Mouse (Mus musculus) brain, adult 2 months (tissue): ENCODE measurements around the gene Rtel1.

Experiments used
- DNase-seq: peaks from one replicate; pipeline ENCODE4 v3.0.0; 2011; ENCODE audit warnings: low read depth, low spot score

Rtel1 gene

GRCm38 (mm10) chr2:181390136-181390870, 70.8 kb downstream of the Rtel1 start:
- peak; percentile 89 for DNase-seq

DNA sequence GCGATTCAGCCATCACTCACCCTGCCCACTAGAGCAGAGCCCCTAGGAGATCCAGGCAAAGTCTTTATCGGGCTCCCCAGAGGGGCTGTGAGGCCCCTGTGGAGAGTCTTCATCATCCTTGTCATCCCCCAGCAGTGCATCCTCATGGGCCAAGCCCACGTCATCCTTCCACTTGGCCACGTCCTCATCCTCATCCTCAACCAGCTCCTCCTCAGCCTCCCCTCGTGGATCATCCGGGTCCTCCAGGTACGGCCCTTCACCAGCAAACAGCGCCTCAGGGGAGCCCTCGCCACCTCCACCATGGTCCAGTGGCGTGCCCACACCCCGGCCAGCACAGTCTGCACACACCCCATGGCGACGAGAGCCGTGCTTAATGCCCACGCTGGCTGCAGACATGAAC, 71.5 kb downstream of the Rtel1 start:
- DNase-seq = no peak

GRCm38 (mm10) chr2:181391541-181391940, 72.0 kb downstream of the Rtel1 start:
- no peak for DNase-seq

DNA sequence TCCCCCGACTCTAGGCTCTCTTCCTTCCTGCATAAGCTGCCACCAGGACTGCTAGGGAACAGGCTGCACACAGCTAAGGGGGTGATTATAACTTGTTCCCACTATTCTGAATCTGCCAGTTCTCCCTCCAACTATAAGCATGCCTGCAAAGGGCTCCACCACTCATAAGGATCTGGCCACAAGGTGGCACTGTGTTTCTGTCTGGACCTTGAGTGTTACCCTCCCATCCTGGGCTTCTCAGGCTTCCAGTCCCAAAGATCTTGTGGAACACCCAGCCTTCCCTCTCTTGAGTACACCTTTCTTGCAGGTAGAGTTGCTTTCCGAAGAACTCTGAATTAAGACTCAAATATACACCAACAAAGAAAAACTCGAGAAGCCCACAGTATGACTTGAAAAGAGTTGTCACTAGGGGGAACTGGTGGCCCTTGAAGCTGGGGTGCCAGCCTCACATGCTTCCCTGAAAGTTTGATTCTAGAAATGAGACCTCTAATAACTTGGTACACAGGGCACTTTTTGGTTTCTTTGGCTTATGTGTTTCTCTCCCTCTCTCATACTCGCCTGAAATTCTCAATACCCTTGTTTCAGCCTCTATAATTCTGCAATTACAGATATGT, 73.2 kb downstream of the Rtel1 start:
- DNase-seq = peak; percentile 95

GRCm38 (mm10) chr2:181394086-181394485, 74.5 kb downstream of the Rtel1 start:
- no peak for DNase-seq

- DNase-seq = no peak
Measured at GRCm38 (mm10) chr2:181397207-181397761, 77.7 kb downstream of the Rtel1 start.

DNA sequence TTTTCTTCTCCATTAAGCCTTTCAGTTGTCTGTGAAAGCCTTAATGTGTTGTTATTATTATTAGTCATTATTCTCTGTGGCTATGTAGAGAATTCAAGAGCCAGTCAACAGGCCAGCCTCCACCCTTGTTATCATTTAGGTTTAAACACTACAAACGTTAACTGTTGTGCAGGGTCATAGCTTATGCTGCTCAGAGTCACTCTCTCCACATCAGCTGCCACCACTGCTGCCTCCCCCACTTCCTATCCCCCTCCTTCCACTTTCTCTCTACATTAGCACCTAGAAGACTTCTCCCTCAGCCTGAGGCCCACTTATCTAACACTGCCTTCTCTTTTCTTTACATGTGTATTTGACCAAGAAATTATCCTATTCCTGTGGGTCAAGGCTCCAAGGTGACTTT, 82.0 kb downstream of the Rtel1 start:
- DNase-seq = no peak

GRCm38 (mm10) chr2:181403722-181404121, 84.2 kb downstream of the Rtel1 start:
- no peak for DNase-seq
